Mouse (Mus musculus) heart, postnatal 0 days (tissue): ENCODE measurements around the gene Racgap1.

Experiments used
- CTCF ChIP-seq: IDR thresholded peaks from 2 replicates; pipeline ENCODE4 v1.5.1; 2016; ENCODE audit warnings: antibody characterized with exemption, control low read depth, low read depth
- EP300 ChIP-seq: IDR thresholded peaks from 2 replicates; pipeline ENCODE4 v1.6.1; 2016; ENCODE audit warnings: antibody characterized with exemption, low read depth

DNA sequence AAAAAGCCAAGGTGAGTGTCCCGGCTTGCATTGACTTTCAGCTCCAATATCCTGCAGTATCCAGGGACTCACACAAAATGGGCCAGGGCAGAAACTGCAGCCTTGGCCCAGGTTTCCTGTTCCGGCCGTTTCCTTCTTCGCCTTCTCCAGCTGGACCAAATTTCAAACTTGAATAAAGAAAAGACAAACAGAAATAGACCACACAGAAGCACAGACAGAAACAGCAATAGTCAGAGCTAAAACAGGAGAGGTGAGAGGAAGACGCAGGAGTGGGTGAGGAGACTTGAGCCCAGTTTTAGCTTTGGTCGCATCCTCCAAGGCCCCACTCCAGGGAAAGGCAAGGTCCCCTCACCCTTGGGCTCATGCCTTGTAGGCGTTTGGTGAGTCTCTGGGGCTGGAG is 48.2 kb downstream of the Racgap1 start:
- TF ChIP-seq CTCF: no peak
- TF ChIP-seq EP300: no peak
